Mouse (Mus musculus): ENCODE results near the gene Tmem179b.
"Not testable (repeated sequence)": the region's sequence is repeated elsewhere in the genome, so short reads cannot be mapped to it uniquely, and the experiment has no call there.

The Tmem179b gene

DNA sequence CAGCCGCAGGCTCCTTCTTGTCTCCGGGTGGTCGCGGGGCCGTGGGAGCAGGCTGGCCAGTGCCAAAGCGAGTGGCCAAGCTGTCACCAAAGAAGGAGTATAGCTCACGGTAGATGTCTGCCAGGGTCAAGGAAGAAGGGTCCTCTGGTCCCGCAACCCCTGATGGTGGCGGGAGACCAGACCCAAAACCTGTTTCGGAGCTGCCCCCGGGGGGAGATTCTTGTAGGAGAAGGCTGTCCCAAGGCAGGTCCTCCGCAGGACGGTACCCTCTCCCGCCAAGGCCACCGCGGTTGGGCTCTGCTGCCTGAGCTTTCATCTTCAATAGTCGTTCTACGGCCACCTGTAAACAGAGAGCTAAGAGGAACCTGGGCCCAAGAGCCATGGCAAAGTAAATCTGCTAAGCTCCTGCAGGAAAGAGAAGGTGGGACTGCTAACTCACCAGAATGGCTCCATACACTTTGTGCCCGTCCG is 719 bp upstream of the Tmem179b start:
- no peak for DNase-seq

DNA sequence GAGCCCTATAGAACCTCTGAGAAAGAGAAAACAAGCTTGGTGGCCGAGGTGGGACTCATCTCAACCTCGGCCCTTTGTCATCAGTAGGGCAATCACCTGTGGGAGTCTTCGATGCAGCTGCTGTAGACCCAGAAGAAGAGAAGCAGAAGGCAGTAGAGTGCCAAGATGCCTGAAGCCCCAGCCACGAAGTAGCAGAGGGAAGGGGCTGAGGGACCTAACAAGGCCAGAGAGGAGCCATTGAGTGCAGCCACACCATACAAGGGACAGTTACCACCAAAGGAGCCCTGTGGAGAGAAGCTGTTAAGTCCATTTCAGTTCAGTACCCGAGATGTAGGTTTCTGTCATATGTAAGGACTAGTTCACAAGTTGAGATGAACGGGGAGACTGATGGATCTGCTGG is 858 bp downstream of the Tmem179b start:
- DNase-seq, result no peak

- no peak for DNase-seq
These were observed 1.3 kb downstream of the Tmem179b start for GRCm38 (mm10) chr19:8772996-8773395.

- DNase-seq, result peak; percentile 89
These were observed 3.5 kb downstream of the Tmem179b start, which contains the start of gene Tmem223 for GRCm38 (mm10) chr19:8770567-8771270. TSS of gene Tmem223 (plus strand) at chr19:8770996.

DNA sequence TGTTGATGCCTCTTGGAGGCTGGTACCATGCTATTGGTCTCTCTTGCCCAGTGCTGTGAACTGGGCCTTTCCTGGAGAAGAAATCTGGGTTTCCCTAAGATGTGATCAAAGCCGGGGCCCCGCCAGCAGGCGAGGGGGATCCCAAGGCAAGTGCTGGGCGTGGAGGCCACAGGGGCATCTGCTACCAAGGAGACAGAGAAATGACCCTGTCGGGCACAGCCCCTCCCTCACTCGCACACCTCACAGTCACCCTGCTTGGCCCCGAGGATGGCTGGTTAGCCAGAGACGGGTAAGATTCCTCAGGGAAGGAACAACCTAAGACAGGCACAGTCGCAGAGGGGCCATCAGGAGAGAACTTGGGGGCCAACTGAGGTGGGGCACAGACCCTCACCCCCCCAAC is 8.7 kb downstream of the Tmem179b start:
- no peak for DNase-seq

GRCm38 (mm10) chr19:8763276-8763675 is 11.0 kb downstream of the Tmem179b start:
- no peak for DNase-seq

- DNase-seq, result no peak
These were observed 13.5 kb downstream of the Tmem179b start for GRCm38 (mm10) chr19:8760757-8761156.

DNA sequence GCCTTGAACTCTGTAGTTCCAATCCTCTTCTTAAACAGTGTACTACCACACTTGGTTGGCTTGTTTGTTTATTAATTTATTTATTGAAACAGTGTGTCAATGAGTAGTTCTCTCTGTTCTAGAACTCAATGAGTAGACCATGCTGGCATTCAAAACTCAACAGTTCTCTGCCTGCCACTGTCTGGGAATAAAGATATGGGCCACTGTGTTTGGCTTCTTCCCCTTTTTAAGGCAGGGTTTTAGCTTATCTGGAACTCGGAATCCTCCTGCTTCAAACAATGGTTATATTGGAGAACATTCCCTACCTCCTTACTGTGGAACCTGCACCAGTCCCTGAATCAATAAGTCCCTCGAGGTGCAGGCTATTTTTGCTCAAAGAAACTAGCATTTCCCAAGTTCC is 15.4 kb downstream of the Tmem179b start:
- DNase-seq, result no peak

- DNase-seq, result no peak
These were observed 16.7 kb downstream of the Tmem179b start for GRCm38 (mm10) chr19:8757471-8757998.

GRCm38 (mm10) chr19:8756635-8757387 is 17.5 kb downstream of the Tmem179b start, which contains the start of gene Nxf1:
TSS of gene Nxf1 (plus strand) at chr19:8757073.
- peak; percentile 97 for DNase-seq

DNA sequence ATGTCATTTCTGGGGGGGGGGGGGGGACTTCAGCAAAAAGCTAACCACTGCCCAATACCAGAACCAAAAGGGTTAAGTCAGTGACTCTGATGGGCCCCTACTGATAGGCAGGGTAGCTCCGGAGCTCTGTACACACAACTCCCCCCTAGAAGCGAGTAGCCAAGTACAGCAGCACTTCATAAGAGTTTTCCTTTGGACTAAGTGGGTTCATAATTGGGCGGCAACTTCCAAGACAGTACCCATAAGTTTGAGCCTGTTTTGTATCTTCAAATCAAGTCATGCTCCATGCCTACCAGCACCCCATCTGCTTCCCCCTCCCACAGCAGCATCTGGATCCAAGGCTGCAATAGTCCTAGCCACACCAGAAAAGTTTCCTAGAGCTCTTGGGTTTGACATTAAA is 18.6 kb downstream of the Tmem179b start:
- DNase-seq, result no peak

DNA sequence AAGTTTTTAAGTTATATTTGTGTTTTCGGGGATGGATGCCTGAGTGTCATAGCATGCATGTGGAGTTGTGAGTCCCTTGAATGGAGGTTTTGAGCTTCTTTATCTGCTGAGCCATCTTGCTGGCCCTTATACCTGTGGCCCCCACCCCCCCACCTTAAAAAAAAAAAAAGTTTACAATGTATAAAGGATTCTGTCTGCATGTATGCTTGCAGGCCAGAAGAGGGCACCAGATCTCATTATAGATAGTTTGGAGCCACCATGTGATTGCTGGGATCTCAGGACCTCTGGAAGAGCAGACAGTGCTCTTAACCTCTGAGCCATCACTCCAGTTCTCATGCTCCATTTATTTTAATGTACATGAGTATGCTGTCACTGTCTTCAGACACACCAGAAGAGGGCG is 26.9 kb downstream of the Tmem179b start:
- no peak for DNase-seq

- DNase-seq, result no peak
These were observed 28.9 kb downstream of the Tmem179b start for GRCm38 (mm10) chr19:8745382-8745781.

DNA sequence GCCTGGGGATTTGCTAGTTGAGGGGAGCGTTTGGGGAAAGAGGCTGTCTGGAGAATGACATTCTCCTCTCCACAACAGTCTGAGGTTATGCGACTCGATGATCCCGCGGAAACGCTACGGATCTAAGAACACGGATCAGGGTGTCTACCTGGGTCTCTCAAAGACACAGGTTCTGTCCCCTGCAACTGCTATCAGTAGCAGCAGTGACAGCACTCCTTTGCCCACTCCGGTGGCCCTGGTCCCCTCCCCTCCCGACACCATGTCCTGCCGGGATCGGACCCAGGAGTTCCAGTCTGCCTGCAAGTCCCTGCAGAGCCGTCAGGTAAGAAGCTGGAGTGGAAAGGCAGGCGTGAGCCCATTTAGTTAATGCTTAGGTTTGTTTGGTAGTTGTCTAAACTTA is 32.1 kb downstream of the Tmem179b start:
- DNase-seq, result no peak

- peak; percentile 98 for DNase-seq
These were observed 32.9 kb downstream of the Tmem179b start, which contains the start of gene Stx5a for GRCm38 (mm10) chr19:8741243-8741869. TSS of gene Stx5a (plus strand) at chr19:8741413.

GRCm38 (mm10) chr19:8740603-8741002 is 33.7 kb downstream of the Tmem179b start, which contains the start of gene 1700092M07Rik:
TSS of gene 1700092M07Rik (plus strand) at chr19:8740718.
- no peak for DNase-seq

DNA sequence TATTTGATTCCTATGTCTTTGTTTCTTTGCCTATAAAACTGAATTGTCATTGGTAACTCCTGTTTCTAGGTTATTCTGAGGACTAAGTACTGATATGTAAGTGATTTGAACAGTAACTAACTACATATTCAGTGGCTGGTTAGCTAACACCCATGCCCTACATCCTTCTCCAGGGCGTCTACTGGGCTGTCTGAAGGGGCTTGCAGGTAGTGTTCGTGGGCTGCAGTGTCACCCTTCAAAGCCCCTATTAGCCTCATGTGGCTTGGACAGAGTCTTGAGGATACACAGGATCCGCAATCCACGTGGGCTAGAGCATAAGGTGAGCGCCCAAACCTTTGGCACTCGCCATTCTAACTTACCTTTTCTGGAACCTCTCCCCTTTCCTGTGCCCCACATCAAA is 34.6 kb downstream of the Tmem179b start:
- no peak for DNase-seq

- DNase-seq, result no peak
These were observed 35.4 kb downstream of the Tmem179b start for GRCm38 (mm10) chr19:8738911-8739310.

GRCm38 (mm10) chr19:8736160-8736467 is 38.2 kb downstream of the Tmem179b start:
- DNase-seq, result no peak

- DNase-seq, result peak; percentile 95
These were observed 38.7 kb downstream of the Tmem179b start, which contains the start of gene Wdr74 for GRCm38 (mm10) chr19:8735389-8736159. TSS of gene Wdr74 (plus strand) at chr19:8735827.

DNA sequence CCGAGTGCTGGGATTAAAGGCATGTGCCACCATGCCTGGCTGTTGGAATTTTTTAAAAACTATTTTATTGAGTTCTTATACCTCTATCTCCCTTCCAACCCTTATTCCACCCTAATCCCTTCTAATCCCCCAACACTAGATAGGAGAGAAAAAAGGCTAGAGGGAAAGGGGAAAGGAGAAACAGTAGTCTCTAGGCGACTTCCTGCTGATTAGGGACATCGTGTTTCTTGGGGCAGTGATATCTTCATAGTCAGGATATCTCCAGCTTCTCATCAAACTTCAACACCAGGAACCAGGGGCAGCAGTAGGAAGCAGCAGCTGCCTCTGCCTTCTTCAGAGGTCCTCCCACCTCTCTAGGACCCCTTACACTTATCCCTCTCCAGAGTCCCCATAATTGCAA is 39.9 kb downstream of the Tmem179b start:
- DNase-seq, result no peak

DNA sequence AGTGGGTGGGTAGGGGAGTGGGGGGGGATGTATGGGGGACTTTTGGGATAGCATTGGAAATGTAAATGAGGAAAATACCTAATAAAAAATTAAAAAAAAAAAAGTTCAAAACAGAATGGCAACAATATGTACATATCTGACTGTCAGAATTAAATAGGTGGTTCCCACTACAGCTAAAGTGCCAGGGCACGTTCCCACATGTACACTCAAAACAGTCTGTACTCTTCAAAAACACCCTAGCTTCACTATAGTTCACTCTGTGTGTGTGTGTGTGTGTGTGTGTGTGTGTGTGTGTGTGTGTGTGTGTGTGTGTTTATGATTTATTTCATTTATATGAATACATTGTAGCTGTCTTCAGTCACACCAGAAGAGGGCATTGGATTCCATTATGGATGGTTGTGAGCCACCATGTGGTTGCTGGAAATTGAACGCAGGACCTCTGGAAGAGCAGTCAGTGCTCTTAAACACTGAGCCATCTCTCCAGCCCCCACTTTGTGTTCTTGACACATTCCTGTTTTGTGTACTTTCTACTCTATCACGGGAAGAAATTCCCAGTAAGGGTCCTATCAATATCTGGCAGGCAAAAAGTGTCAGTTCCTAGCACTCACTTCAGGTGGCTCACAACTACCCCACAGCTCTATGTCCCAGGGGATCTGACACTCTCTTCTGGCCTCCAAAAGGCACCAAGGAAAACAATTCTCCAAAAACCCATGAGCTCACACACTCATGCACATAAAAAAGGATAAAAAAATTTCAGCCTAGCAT is 45.8 kb downstream of the Tmem179b start:
- not testable (repeated sequence) for DNase-seq
